Mouse (Mus musculus) hematopoietic stem cell, adult 5-6 weeks (primary cell): ENCODE results near the gene Sowahb. TPM values are rescaled to one million over a fixed set of nuclear protein-coding genes. Genes with fewer than 3 reads are reported as not detected.

ENCODE experiments used
- ATAC-seq, 2 experiments: fragments of 125-278 bp in 1 of 2; replicated peaks in 1 of 2; 2 replicates each; pipeline ENCODE4 v1.8.0; 2016 to 2017; ENCODE audit warnings: inconsistent platforms in 2 of 2, mild to moderate bottlenecking in 2 of 2, moderate number of reproducible peaks in 2 of 2, low read depth in 1 of 2, moderate TSS enrichment in 1 of 2; ENCODE audit not compliant: low FRiP score in 2 of 2, poor library complexity in 2 of 2, severe bottlenecking in 2 of 2, insufficient read depth in 1 of 2, low TSS enrichment in 1 of 2
- total RNA-seq: library from RNA; stranded (forward); fragments of 172-1452, 232-1000 nt; gene quantifications from 2 replicates; pipeline ENCODE4 v1.2.3, GENCODE M21; 2017

Sowahb gene
- total RNA-seq, 1 experiment from 2014 or later = not detected

DNA sequence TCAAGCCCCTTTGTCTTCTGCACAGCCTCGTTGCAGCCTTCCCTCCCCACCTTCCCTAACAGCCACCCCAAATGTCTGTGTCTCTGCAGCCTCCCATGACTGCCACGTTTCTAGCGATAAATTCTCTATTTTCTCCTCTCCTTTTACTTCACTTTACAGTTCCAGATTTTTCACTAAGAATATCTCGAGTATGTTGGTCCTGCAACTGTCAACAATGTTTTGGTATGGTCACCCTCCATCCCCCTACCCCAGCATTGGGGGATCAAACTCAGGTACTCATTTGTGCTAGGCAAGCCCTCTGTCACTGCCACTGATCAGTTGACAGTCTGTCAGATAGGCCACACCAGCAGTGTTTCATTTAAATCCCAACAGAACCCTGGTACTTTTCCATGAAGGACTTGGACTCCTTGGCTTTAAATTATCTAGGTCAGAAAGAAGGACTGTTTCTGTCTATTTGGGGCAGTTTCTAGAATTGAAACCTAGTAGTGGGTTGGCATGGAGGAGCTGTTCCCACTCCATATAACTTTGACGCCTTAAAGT is 1.6 kb upstream of the Sowahb start:
- no peak for ATAC-seq

GRCm38 (mm10) chr5:93045371-93045714 is 521 bp upstream of the Sowahb start:
- no peak for ATAC-seq

DNA sequence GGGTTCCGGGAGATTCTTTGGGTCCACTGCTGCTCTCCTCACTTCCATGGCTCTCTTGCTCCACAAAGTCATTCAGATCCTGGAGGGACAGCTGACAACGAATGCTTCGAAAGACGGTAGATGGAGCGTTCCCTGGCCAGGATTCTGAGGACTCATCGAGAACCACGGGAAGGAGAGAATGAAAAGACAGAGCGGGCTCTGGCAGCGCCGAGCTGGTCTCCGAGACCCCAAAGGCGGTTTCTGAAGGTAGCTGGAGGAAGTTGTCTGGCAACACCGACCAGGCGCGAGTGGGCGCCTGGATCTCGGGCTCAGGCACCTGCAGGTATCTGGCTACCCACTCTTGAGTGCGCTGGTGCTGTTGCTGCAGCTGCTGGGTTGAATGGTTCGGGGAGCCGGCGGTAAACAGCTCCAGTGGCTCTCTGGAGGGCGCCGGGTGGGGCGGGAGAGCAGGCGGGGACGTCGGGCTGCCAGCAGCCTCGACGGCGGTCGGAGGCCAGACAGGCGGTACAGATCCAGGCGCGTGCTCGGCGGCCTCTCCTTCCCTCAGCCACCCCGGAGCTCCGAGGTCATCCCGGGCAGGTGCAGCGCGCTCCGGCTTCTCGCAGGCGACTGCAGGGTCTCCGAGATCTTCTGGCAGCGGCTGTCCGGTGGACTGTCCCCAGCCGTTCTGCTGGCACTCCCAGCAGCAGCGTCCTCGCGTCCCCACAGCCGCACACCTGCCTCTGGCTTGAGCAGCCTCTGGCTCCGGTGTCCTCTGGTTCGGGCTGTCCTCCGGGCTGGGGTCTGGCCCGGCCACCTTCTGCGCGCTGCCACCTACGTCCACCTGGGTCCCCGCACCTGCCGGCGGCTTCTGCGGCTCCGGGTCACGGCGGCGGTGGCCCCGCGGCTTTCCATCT is 886 bp downstream of the Sowahb start:
- ATAC-seq = no peak

GRCm38 (mm10) chr5:93042831-93043687 is 1.8 kb downstream of the Sowahb start:
- ATAC-seq = no peak

DNA sequence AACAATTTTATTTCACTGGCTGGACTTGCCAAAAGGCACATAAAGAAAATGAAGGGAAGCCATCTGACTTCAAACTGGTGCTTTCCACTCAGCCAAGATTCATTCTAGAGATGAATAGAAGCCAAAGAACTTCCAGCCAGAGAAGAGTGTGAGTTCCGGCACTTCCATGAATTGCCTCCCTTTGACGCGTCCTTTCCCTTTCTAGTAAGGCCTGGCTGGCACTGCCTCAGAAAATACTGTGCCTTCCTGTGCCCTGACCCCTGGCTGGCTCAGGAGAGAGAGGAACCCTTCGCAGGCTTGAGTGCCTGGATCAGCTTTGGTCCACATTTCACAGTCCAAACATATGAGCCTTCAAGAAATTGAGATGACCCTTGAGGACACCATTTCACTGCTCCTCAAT is 2.8 kb downstream of the Sowahb start:
- no peak for ATAC-seq

GRCm38 (mm10) chr5:93041276-93041675 is 3.5 kb downstream of the Sowahb start:
- ATAC-seq = no peak

DNA sequence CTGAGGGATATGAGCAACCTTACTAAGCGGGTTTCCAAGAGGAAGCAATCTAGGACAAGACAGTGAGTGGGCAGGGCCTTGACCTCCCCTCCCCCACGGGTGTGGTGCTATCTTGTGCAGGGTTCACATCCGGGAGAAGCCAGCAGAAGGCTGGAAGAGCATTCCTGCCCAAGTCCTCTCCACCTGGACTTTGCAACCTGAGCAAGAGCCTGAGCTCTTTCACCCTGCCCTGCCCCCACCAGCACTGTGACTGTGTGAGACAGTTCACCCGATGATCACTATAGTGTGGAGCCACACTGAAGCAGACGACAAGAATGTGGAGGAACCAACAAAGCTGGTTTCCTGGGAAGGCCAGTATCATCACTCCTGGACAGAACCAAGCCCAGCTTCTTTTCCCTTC is 4.7 kb downstream of the Sowahb start:
- no peak for ATAC-seq

DNA sequence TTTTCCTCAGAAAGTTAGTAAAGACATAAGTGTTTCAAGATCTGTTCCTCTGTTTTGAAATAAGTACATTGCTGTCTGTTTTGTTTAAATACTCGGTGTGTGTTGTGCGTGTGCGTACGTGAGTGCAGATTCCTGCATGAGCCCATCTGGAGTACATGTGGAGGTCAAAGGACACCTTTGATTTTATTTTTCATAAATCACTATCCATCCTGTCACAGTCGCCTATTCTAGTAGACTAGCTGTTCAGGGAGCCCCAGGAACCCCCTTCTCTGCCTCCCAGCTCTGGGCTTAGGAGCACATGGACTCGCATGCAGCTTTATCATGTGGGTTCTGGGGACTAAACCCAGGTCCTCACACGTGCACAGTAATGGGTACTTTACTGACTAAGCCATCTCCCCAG is 8.6 kb downstream of the Sowahb start:
- no peak for ATAC-seq

GRCm38 (mm10) chr5:93035285-93035684 is 9.5 kb downstream of the Sowahb start:
- no peak for ATAC-seq

DNA sequence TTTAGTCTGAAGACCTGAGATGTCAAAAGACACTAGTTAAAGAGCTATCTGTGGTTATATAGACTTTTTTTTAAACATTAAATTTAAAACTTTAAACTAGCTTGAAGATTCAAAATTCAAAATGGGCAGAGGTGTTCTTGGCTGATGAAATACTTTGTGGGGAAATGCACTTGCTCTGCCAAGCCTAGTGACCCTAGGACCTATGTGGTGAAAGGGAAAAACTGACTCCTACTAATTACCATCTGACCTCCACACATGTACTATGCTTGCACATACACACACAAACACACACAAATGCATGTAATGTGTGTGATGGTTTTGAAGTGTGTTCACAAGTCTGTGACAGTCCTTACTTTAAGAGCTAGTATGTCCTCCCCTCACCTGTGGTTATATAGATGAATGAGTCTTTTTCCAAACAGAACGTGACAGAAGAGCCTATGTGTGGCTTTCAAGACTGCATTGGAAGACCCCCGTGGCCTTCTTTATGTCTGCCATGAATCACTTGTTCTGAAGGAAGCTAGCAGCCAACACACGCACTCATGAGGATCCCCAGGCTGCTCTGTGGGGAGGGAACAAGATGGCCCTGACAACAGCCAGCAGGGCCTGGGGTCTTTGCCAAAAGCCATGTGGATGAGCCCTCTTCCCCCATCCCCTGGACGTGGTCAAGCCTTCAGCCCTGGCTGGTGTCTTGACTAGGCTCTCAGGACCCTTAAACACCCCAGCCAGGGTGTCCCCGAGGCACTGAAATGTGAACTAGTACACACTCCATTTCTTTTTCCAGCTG is 11.5 kb downstream of the Sowahb start:
- ATAC-seq = no peak

DNA sequence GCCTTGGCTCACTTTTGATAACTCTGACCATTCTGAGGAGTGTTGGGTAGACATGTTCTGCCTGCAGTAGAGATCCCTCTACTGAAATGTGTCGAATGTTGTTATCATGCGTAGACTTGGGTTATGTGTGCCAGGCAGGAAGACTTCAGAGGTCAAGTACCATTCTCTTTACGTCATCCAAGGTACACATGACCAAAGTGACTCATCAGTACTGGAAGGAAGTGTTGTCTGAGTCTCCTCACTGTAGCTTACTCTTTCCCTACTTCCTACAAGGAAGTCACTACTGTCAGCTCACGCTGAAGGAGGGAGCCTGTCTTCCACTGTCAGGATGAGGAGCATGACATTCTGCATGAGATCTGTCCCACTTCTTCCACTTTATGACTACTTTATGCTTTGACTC is 12.2 kb downstream of the Sowahb start:
- no peak for ATAC-seq

- ATAC-seq = no peak
Observed at GRCm38 (mm10) chr5:93030869-93031268, 14.0 kb downstream of the Sowahb start.

GRCm38 (mm10) chr5:93030411-93030810 is 14.4 kb downstream of the Sowahb start:
- ATAC-seq = no peak

- no peak for ATAC-seq
Observed at GRCm38 (mm10) chr5:93027120-93027675, 17.6 kb downstream of the Sowahb start.

DNA sequence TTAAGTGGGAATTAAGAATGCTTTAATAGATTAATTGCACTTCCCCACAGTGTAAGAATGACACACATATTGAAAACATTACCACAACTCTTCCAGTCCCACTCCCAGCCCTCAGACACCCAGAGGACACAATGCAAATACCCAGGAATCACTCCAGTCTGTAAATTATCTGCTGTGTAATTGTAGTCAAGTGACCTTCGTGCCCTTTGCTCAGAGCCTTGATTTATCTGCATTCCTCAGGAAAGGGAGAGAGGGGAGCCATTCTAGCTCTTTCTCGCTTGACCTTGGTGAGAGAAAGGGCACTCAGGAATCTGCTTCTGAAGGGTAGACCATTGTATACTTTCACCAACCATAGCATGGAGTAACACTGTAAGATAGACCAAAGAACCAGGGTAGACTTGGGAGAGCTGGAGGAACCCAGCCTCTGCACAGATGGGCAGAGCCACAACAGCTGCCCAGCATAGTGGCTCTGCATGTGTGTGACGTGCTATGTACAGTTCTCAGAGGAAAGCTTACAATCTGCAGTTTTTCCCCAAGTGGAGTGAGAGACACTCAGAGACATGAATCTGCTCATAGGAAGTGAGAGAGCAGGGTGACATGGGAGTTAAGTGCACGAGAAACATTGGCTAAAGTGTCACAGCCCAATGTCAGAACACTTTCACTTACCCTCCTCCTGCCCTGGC is 18.2 kb downstream of the Sowahb start:
- no peak for ATAC-seq

DNA sequence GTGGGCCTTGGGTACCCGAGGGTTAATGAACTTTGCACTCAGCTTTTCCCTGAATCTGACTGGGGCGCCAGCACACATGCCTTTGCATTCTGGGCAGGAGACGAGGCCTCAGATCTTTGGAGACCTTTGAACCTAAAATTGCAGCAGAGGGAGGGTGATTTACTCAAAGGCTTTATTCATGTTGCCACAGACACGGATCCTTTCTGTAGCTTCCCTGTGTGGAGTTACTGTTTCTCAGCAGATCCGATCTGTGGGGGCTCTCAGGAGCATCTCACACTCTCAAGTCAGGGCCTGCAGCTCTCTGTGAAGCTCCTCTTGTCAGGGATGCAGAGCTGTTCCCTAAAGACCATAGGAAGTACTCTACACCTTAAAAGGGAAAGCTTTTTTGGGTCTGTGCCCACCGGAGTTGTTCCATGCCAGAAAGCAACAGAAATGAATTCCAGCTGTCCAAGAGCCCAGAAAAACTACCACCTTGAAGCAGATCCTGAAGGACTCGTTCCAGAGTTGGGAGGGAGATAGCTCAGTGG is 20.0 kb downstream of the Sowahb start:
- ATAC-seq = no peak
